Mouse (Mus musculus): ENCODE results near the gene Yy2.

The Yy2 gene

DNA sequence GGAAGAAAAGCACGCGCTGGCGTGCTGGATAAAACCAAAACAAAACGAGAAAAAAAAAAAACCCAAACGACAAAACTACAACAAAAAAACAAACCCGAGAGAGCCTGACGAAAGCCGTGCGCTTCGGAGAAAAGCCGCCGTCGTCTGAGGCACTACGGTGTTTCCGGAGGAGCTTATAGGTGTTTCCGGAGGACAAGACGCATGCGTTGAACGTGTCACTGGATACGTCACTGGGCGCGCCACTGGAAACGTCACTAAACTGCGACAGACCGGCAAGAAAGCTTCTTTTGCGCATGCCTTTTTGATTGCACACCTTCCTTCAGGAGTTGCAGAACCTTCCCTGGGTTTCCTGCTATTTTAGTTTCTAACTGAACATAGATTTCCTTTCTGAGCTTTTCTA lies at the start of gene Yy2:
TSS of gene Yy2 (minus strand) at position 146 of the 400 bp plus-strand sequence.
- DNase-seq (ENCODE audit: low read depth, low spot score): no peak

- peak; percentile 14 for DNase-seq (ENCODE audit: low read depth, low spot score)
Measured at GRCm38 (mm10) chrX:157612894-157613293, 44.1 kb upstream of the Yy2 start.

GRCm38 (mm10) chrX:157601450-157601849 lies 32.7 kb upstream of the Yy2 start:
- peak; percentile 7 for DNase-seq (ENCODE audit: low read depth, low spot score)

DNA sequence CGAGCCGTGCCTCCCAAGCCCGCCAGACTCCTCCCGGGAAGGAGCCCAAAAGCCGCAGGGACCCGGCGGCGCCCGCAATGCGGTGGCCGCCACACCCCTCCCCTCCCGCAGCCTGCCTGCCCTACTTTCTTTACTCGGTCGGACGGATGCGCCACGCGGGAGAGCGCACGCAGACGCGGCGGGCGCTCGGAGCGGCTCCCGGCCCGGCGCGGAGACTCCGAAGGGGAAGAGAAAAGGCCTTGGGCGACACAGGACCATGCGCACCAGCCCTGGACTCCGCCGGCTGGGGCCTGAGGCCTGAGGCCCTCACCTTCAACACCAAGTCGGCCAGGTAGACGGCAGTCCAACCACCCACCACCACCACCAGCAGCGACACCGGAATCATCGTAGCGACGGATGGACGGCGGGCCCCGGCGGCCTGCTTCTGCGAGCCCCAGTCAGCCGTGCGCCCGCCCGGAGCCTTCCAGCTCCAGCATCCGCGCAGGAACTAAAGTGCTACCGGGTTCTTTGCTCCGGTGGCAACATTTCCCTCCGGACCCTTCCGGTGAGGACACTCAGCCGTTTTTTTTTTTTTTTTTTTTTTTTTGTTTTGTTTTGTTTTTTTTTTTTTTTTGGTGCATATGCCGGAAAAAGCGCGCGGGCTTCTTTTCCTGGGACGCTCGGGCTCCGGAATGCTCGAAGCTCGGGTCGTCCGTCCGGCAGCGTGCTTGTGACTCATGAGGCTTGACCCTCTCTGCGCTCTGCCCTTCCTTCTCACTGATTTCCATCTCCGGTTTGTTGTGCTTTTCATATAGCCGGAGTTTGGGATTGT lies 29.6 kb upstream of the Yy2 start, which contains the start of gene Mbtps2:
TSS of gene Mbtps2 (minus strand) at position 530 of the 811 bp plus-strand sequence.
- DNase-seq (ENCODE audit: low read depth, low spot score): peak; percentile 81

- DNase-seq (ENCODE audit: low read depth, low spot score): no peak
Measured at GRCm38 (mm10) chrX:157597585-157598185, 28.9 kb upstream of the Yy2 start.

DNA sequence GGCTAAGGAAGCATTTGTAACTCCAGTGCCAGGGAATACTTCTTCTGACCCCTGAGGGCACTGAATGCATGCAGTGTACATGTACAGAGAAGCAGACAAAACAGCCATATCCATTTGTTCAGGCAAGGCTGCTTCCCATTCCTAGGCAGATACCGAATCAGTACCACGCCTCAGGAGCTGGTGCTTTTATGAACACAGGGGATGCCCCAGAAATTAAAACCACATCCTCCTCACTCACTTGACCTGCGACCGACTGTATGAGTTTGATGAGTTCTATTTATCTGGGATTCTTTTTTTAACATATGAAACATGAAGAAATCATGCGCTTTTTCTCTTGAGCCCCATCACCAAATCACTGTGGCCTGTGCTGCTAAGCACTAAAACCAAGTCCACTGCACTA lies 28.0 kb upstream of the Yy2 start:
- DNase-seq (ENCODE audit: low read depth, low spot score): peak; percentile 33

GRCm38 (mm10) chrX:157595927-157596326 lies 27.1 kb upstream of the Yy2 start:
- DNase-seq (ENCODE audit: low read depth, low spot score): no peak

- no peak for DNase-seq (ENCODE audit: low read depth, low spot score)
Measured at GRCm38 (mm10) chrX:157594606-157595005, 25.8 kb upstream of the Yy2 start.

DNA sequence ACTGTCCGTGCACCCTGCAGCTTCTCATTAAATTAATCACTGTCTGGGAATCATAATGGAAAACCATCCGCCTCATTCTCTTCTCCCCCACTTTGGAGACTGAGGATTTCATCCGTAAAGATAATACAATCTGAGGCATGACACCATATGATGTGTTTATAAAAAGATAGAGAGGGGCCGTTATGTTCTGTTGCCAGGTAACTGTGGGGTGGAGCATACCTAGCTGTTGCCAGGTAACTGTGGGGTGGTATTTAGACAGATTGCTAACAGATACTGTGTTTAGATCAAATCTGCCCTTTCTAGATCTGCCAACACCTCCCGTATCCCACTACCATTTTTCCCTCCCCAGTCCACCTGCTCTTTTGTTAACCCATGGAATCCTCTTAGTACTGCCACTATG lies 18.2 kb upstream of the Yy2 start:
- no peak for DNase-seq (ENCODE audit: low read depth, low spot score)

GRCm38 (mm10) chrX:157586397-157586796 lies 17.6 kb upstream of the Yy2 start:
- no peak for DNase-seq (ENCODE audit: low read depth, low spot score)

DNA sequence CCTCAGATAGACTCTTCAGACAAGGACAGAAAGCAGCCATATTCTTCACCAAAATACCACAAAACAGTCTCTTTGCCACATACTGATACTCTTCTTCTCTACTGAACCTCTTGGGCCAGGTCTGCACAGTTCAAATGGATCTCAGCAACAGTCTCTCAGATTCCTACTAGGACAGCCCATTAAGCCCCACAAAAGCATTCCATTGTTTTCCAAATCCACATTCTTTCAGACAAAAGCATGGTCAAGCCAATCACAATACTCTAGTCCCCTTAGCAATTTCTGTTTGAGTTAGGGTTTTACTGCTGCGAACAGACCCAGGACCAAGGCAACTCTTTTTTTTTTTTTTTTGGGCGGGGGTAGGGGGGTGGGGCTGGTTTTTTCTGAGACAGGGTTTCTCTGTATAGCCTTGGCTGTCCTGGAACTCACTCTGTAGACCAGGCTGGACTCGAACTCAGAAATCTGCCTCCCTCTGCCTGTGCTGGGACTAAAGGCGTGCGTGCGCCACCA lies 10.4 kb upstream of the Yy2 start:
- DNase-seq (ENCODE audit: low read depth, low spot score): no peak

GRCm38 (mm10) chrX:157574683-157575082 lies 5.9 kb upstream of the Yy2 start:
- DNase-seq (ENCODE audit: low read depth, low spot score): no peak

DNA sequence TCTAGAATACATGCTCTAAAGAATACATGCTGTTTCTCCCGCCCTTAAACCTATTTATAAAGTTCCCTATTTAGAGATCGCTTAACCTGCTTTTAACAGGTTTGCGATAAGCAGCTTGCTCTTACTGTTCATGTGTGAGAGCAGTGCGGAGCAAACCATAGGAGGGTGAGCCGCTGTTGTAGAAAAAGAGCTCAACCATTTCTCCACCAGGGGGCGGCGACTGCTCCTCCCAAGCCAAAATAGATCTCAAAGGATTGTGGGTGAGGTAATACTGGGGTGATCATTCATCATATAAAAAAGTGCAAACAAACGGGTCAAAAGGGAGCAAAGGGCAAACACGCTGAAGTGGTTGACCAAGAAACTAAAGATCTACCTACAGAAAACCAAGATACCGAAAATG lies 5.0 kb downstream of the Yy2 start:
- peak; percentile 46 for DNase-seq (ENCODE audit: low read depth, low spot score)

- DNase-seq (ENCODE audit: low read depth, low spot score): no peak
Measured at GRCm38 (mm10) chrX:157547082-157547481, 21.7 kb downstream of the Yy2 start.

All from CD4-positive, CD25-positive, alpha-beta regulatory T cell, adult 2 months (primary cell).